9 mouse cellular contexts compared by ENCODE assay signal in genomic region chr5:100519027-100519411, GRCm38 (mm10). TPM values are rescaled to one million over a fixed set of nuclear protein-coding genes. Genes with fewer than 3 reads are reported as not detected.
DNase-seq lines count a peak whose midpoint lies in the region; ATAC-seq and TF ChIP-seq lines count a peak whose summit lies in the region.
"Had no signal": no experiment of that assay in that cellular context is flagged by ENCODE, and none has a peak within 500 bp of the region (broad histone marks: within the 10 kb centered on the region; RNA-seq: fewer than 3 reads in every experiment).

No protein-coding gene starts in this region.

- H3K27ac ChIP-seq in left cerebral cortex, adult 2 months, result peak overlapping the region; percentile 83; the same call in 1 of the 2 replicates
- H3K27ac ChIP-seq in embryonic facial prominence, embryonic 11.5 days (replicated peaks; ENCODE audit: low read depth, low read length), result no peak overlapping the region
- H3K27ac ChIP-seq in hindbrain, postnatal 0 days, result peak overlapping the region; percentile 81; the same call in 1 of the 2 replicates

- TF ChIP-seq CTCF in left cerebral cortex, adult 2 months (IDR thresholded peaks at IDR 0.05), result no peak
- TF ChIP-seq CTCF in hindbrain, postnatal 0 days (IDR thresholded peaks at IDR 0.05; ENCODE audit: low read depth), result no peak

- no peak for ATAC-seq in embryonic facial prominence, embryonic 11.5 days (replicated peaks; ENCODE audit: insufficient number of reproducible peaks, low FRiP score, low TSS enrichment, low read depth)
- no peak for ATAC-seq in hindbrain, postnatal 0 days

- no peaks in the 10 kb centered on the region for H3K27me3 ChIP-seq in embryonic facial prominence, embryonic 11.5 days (ENCODE audit: control insufficient read depth, insufficient read depth, low read length)
- H3K27me3 ChIP-seq in hindbrain, postnatal 0 days (ENCODE audit: insufficient read depth, low read length), result no peaks in the 10 kb centered on the region
- H3K27me3 ChIP-seq in myocyte (ENCODE audit: control insufficient read depth, insufficient read depth, insufficient read length), result no peaks in the 10 kb centered on the region

- H3K36me3 ChIP-seq in embryonic facial prominence, embryonic 11.5 days (replicated peaks; ENCODE audit: control insufficient read depth, insufficient read depth, low read depth, low read length), result no peaks in the 10 kb centered on the region
- no peaks in the 10 kb centered on the region for H3K36me3 ChIP-seq in hindbrain, postnatal 0 days (ENCODE audit: insufficient read depth, low read length)
- no peaks in the 10 kb centered on the region for H3K36me3 ChIP-seq in myocyte (ENCODE audit: control insufficient read depth, insufficient read depth)

- intact Hi-C loops in left cerebral cortex, adult 2 months (cut with DNase I), result no loop called here
- intact Hi-C loops in left cerebral cortex, postnatal 25 days (cut with DNase I), result loop anchor here (5.0 kb wide), 1 partner anchor 102 kb away; the partner anchor contains the start of gene Sec31a
- intact Hi-C loops in left cerebral cortex, postnatal 10 days (cut with DNase I), result no loop called here
- intact Hi-C loops in left cerebral cortex, postnatal 14 days (cut with DNase I), result loop anchor here (5.0 kb wide), 1 partner anchor 92 kb away; no protein-coding TSS in a partner anchor

- peak overlapping the region; percentile 94 for H3K9ac ChIP-seq in embryonic facial prominence, embryonic 11.5 days (replicated peaks; ENCODE audit: low read length)
- H3K9ac ChIP-seq in hindbrain, postnatal 0 days (replicated peaks; ENCODE audit: low read length), result peak overlapping the region; percentile 76

- H3K4me1 ChIP-seq in embryonic facial prominence, embryonic 11.5 days (ENCODE audit: control insufficient read depth, insufficient read depth, low read length), result no peaks in the 10 kb centered on the region
- H3K4me1 ChIP-seq in hindbrain, postnatal 0 days (ENCODE audit: insufficient read depth, low read length), result peaks cover 10% of the 10 kb centered on the region

- peak overlapping the region; percentile 42 for H3ac ChIP-seq in myocyte (ENCODE audit: control insufficient read depth, insufficient read length)

- peak overlapping the region; percentile 96 for H3K4me3 ChIP-seq in left cerebral cortex, adult 2 months
- H3K4me3 ChIP-seq in embryonic facial prominence, embryonic 11.5 days (ENCODE audit: low read depth, low read length), result peak overlapping the region; percentile 76
- H3K4me3 ChIP-seq in hindbrain, postnatal 0 days (ENCODE audit: low read length), result peak overlapping the region; percentile 85
- H3K4me3 ChIP-seq in myocyte, result peak overlapping the region; percentile 65

- H3K79me2 ChIP-seq in myocyte (ENCODE audit: control insufficient read depth, insufficient read depth), result peaks cover 52% of the 10 kb centered on the region

- H3K4me2 ChIP-seq in embryonic facial prominence, embryonic 11.5 days (ENCODE audit: low read depth, low read length), result peak overlapping the region; percentile 59
- H3K4me2 ChIP-seq in hindbrain, postnatal 0 days (ENCODE audit: low read depth, low read length), result peak overlapping the region; percentile 67
- H3K4me2 ChIP-seq in myocyte (ENCODE audit: low read depth), result peak overlapping the region; percentile 87

- 6% methylated on average over 5 of the region's 5 CpGs for WGBS in embryonic facial prominence, embryonic 11.5 days
- WGBS in hindbrain, postnatal 0 days, result 8% methylated on average over 5 of the region's 5 CpGs

- DNase-seq in left cerebral cortex, adult 2 months (ENCODE audit: extremely low spot score in 1 of 2, low spot score in 2 of 2), result no peak
- no peak for DNase-seq in left cerebral cortex, postnatal 25 days (ENCODE audit: low spot score in 2 of 2)
- no peak for DNase-seq in embryonic facial prominence, embryonic 11.5 days (ENCODE audit: low spot score)
- DNase-seq in hindbrain, postnatal 0 days (ENCODE audit: low spot score), result no peak
- no peak for DNase-seq in cerebellum, adult 8-10 months
- DNase-seq in left cerebral cortex, postnatal 10 days (ENCODE audit: extremely low spot score in 1 of 2, low spot score in 2 of 2), result no peak
- no peak for DNase-seq in left cerebral cortex, postnatal 14 days (ENCODE audit: low spot score in 2 of 2)
- DNase-seq: lung, postnatal 4 days had no signal

- TF ChIP-seq POLR2A in myocyte (IDR thresholded peaks at IDR 0.05; ENCODE audit: insufficient read length, low read depth), result no peak

- H3K9me3 ChIP-seq in embryonic facial prominence, embryonic 11.5 days (replicated peaks; ENCODE audit: control insufficient read depth, low read length), result no peaks in the 10 kb centered on the region
- H3K9me3 ChIP-seq in hindbrain, postnatal 0 days (ENCODE audit: low read length), result no peaks in the 10 kb centered on the region

TF ChIP-seq in myocyte, 11 proteins besides CTCF, POLR2A, EP300 and RAD21:
- TF ChIP-seq MYOD1 (IDR thresholded peaks at IDR 0.05; ENCODE audit: control insufficient read depth in 1 of 3, insufficient read length in 2 of 3, low read depth in 2 of 3), result no peak
- no peak for TF ChIP-seq POLR2AphosphoS2 (IDR thresholded peaks at IDR 0.05; ENCODE audit: insufficient read length, low read depth)
- TF ChIP-seq CEBPB (IDR thresholded peaks at IDR 0.05; ENCODE audit: insufficient read depth, poor library complexity, severe bottlenecking), result no peak
- TF ChIP-seq REST (IDR thresholded peaks at IDR 0.05; ENCODE audit: insufficient read depth, insufficient read length), result no peak
- no peak for TF ChIP-seq SRF (IDR thresholded peaks at IDR 0.05; ENCODE audit: control insufficient read depth, insufficient read length, low read depth)
- no peak for TF ChIP-seq MYOG (IDR thresholded peaks at IDR 0.05; ENCODE audit: control insufficient read depth in 1 of 3, insufficient read depth in 1 of 3, insufficient read length in 2 of 3, low read depth in 2 of 3)
- no peak for TF ChIP-seq USF1 (IDR thresholded peaks at IDR 0.05; ENCODE audit: low read depth)
TF ChIP-seq in myocyte: peak in this region for 0.

RNA-seq across cellular contexts. Expression of gene Cops4, which starts 0.9 kb away (rescaled TPM):
- 10 to 100 TPM; 75.3 to 84.8 TPM for total RNA-seq in left cerebral cortex, adult 2 months (2021)
- 10 to 100 TPM; 79.6 to 83.2 TPM for total RNA-seq in left cerebral cortex, postnatal 25 days (2021)
- polyA plus RNA-seq in embryonic facial prominence, embryonic 11.5 days (2014; fragmentation: Nextera tagmentation; extraction: Ambion mirVana), result 258 and 263 TPM in 2 replicates
- total RNA-seq in hindbrain, postnatal 0 days (2014; rRNA removed), result 91.7 and 97.5 TPM in 2 replicates
- 169 and 172 TPM in 2 replicates for polyA plus RNA-seq in hindbrain, postnatal 0 days (2015; fragmentation: Nextera tagmentation; extraction: Ambion mirVana)
- polyA plus RNA-seq in myocyte (2012; fragmentation: generic; extraction: Trizol), result 104 TPM
- total RNA-seq in left cerebral cortex, postnatal 10 days (2021), result 10 to 100 TPM; 77.1 to 77.9 TPM
- 10 to 100 TPM; 73.3 to 73.8 TPM for total RNA-seq in left cerebral cortex, postnatal 14 days (2021)

RNA-seq across cellular contexts. Expression of gene Lin54, which starts 18.6 kb away (rescaled TPM):
- total RNA-seq in left cerebral cortex, adult 2 months (2021), result 10 to 100 TPM; 22.0 to 24.2 TPM
- total RNA-seq in left cerebral cortex, postnatal 25 days (2021), result 10 to 100 TPM; 16.2 to 23.6 TPM
- 16.1 and 19.0 TPM in 2 replicates for polyA plus RNA-seq in embryonic facial prominence, embryonic 11.5 days (2014; fragmentation: Nextera tagmentation; extraction: Ambion mirVana)
- 13.9 and 19.3 TPM in 2 replicates for total RNA-seq in hindbrain, postnatal 0 days (2014; rRNA removed)
- polyA plus RNA-seq in hindbrain, postnatal 0 days (2015; fragmentation: Nextera tagmentation; extraction: Ambion mirVana), result 6.7 and 8.3 TPM in 2 replicates
- polyA plus RNA-seq in myocyte (2012; fragmentation: generic; extraction: Trizol), result 2.9 TPM
- total RNA-seq in left cerebral cortex, postnatal 10 days (2021), result 10 to 100 TPM; 15.5 to 17.7 TPM
- total RNA-seq in left cerebral cortex, postnatal 14 days (2021), result 10 to 100 TPM; 15.5 to 17.3 TPM

RNA-seq across cellular contexts. Expression of gene Plac8, which starts 53.0 kb away (rescaled TPM):
- not detected for total RNA-seq in left cerebral cortex, adult 2 months (2021)
- not detected for total RNA-seq in left cerebral cortex, postnatal 25 days (2021)
- 5.3 and 5.5 TPM in 2 replicates for polyA plus RNA-seq in embryonic facial prominence, embryonic 11.5 days (2014; fragmentation: Nextera tagmentation; extraction: Ambion mirVana)
- total RNA-seq in hindbrain, postnatal 0 days (2014; rRNA removed), result 1.3 and 3.9 TPM in 2 replicates
- 2.8 and 3.4 TPM in 2 replicates for polyA plus RNA-seq in hindbrain, postnatal 0 days (2015; fragmentation: Nextera tagmentation; extraction: Ambion mirVana)
- polyA plus RNA-seq in myocyte (2012; fragmentation: generic; extraction: Trizol), result 4.8 TPM
- not detected for total RNA-seq in left cerebral cortex, postnatal 10 days (2021)
- not detected for total RNA-seq in left cerebral cortex, postnatal 14 days (2021)

Comparison
In these comparisons a context has a peak if more than half of its experiments do, and no peak if none do; other contexts are left out.
1. intact Hi-C loops: an anchor here in left cerebral cortex, postnatal 25 days (5.0 kb wide) and left cerebral cortex, postnatal 14 days (5.0 kb wide); none called in left cerebral cortex, adult 2 months and left cerebral cortex, postnatal 10 days.